Mouse (Mus musculus) G1E (cell line): ENCODE results near the gene Cnnm3.
A peak's percentile ranks its signal among the peaks of the same experiment; 100 is the strongest.

Source experiments
- CTCF ChIP-seq: IDR thresholded peaks from 2 replicates; pipeline ENCODE4 v1.5.1; 2012; ENCODE audit warnings: low read depth, low read length, inconsistent platforms, mixed read lengths
- GATA1 ChIP-seq: IDR thresholded peaks from 2 replicates; pipeline ENCODE4 v1.6.1; 2012; ENCODE audit warnings: borderline replicate concordance, low read length, inconsistent platforms, mixed read lengths
- GATA2 ChIP-seq: IDR thresholded peaks from 2 replicates; pipeline ENCODE4 v1.6.1; 2012; ENCODE audit warnings: low read depth, low read length, inconsistent platforms, borderline replicate concordance
- POLR2AphosphoS5 ChIP-seq: IDR thresholded peaks from 2 replicates; pipeline ENCODE4 v1.6.1; 2012; ENCODE audit warnings: low read depth, low read length, inconsistent platforms; ENCODE audit not compliant: insufficient replicate concordance
- TAL1 ChIP-seq: conservative IDR thresholded peaks from 2 replicates; pipeline ENCODE4 v1.6.1; 2012; ENCODE audit warnings: low read depth, low read length, inconsistent platforms, mixed read lengths

- TF ChIP-seq CTCF (peak; percentile 100), TAL1 (no peak), POLR2AphosphoS5 (no peak), GATA1 (no peak), GATA2 (no peak)
Observed at GRCm38 (mm10) chr1:36501261-36501660, 10.4 kb upstream of the Cnnm3 start.
